Mouse (Mus musculus): ENCODE measurements around the gene 1700047I17Rik2. TPM values are rescaled to one million over a fixed set of nuclear protein-coding genes. Genes with fewer than 3 reads are reported as not detected.
"Not testable (repeated sequence)": the region's sequence is repeated elsewhere in the genome, so short reads cannot be mapped to it uniquely, and the experiment has no call there.

1700047I17Rik2 gene
- 0.75 TPM in 1 of 2 replicates, not detected in the other for polyA plus RNA-seq (2015; fragmentation: Nextera tagmentation; extraction: Ambion mirVana)

GRCm38 (mm10) chr12:55199306-55199705 lies at the start of gene 1700047I17Rik2:
Gene 1700047I17Rik2 (plus strand): TSS chr12:55199592.
- H3K4me1 ChIP-seq; H3K27ac ChIP-seq (replicated peaks); H3K27me3 ChIP-seq; H3K4me2 ChIP-seq (replicated peaks); H3K9ac ChIP-seq; H3K4me3 ChIP-seq (replicated peaks); H3K9me3 ChIP-seq (replicated peaks); H3K36me3 ChIP-seq: not testable (repeated sequence)
- ATAC-seq (ENCODE audit: insufficient number of reproducible peaks, low FRiP score, low TSS enrichment, low read depth) = peak; percentile 97
- no CpG with 5 or more reads among the region's 40 CpGs for whole genome bisulfite sequencing

GRCm38 (mm10) chr12:55154559-55155448 lies 44.6 kb upstream of the 1700047I17Rik2 start, which contains the start of gene Srp54b:
Gene Srp54b (plus strand): TSS chr12:55155104.
- WGBS = no CpG with 5 or more reads among the region's 57 CpGs
- not testable (repeated sequence) for H3K4me2 ChIP-seq (replicated peaks); H3K36me3 ChIP-seq; H3K27me3 ChIP-seq; H3K9me3 ChIP-seq (replicated peaks); H3K4me1 ChIP-seq; H3K9ac ChIP-seq; H3K27ac ChIP-seq (replicated peaks)
- peak; percentile 97 for ATAC-seq (ENCODE audit: insufficient number of reproducible peaks, low FRiP score, low TSS enrichment, low read depth)
- peak within 1 kb of the TSS; percentile 31 for H3K4me3 ChIP-seq (replicated peaks)

GRCm38 (mm10) chr12:55155449-55155783 lies 44.0 kb upstream of the 1700047I17Rik2 start:
- H3K9me3 ChIP-seq (replicated peaks); H3K4me2 ChIP-seq (replicated peaks); H3K4me1 ChIP-seq; H3K36me3 ChIP-seq; H3K9ac ChIP-seq; H3K27me3 ChIP-seq; H3K27ac ChIP-seq (replicated peaks): not testable (repeated sequence)
- 0% methylated on average over 10 of the region's 24 CpGs for WGBS
- peak; percentile 31 for ATAC-seq (ENCODE audit: insufficient number of reproducible peaks, low FRiP score, low TSS enrichment, low read depth)
- H3K4me3 ChIP-seq (replicated peaks) = peak overlapping the region; percentile 31

- not testable (repeated sequence) for H3K4me1 ChIP-seq; H3K27ac ChIP-seq (replicated peaks); H3K4me2 ChIP-seq (replicated peaks); ATAC-seq (ENCODE audit: insufficient number of reproducible peaks, low FRiP score, low TSS enrichment, low read depth); H3K9ac ChIP-seq; H3K36me3 ChIP-seq; H3K27me3 ChIP-seq; H3K9me3 ChIP-seq (replicated peaks); H3K4me3 ChIP-seq (replicated peaks)
- no CpG with 5 or more reads among the region's 7 CpGs for WGBS
These were observed 32.3 kb upstream of the 1700047I17Rik2 start for GRCm38 (mm10) chr12:55167034-55167557.

GRCm38 (mm10) chr12:55187686-55188085 lies 11.7 kb upstream of the 1700047I17Rik2 start:
- not testable (repeated sequence) for H3K36me3 ChIP-seq; H3K27me3 ChIP-seq; H3K4me2 ChIP-seq (replicated peaks); H3K27ac ChIP-seq (replicated peaks); H3K9ac ChIP-seq; H3K9me3 ChIP-seq (replicated peaks); H3K4me1 ChIP-seq; H3K4me3 ChIP-seq (replicated peaks); ATAC-seq (ENCODE audit: insufficient number of reproducible peaks, low FRiP score, low TSS enrichment, low read depth)
- no CpG with 5 or more reads among the region's 8 CpGs for WGBS

- H3K4me1 ChIP-seq; H3K27me3 ChIP-seq; H3K4me3 ChIP-seq (replicated peaks); H3K27ac ChIP-seq (replicated peaks); ATAC-seq (ENCODE audit: insufficient number of reproducible peaks, low FRiP score, low TSS enrichment, low read depth); H3K9me3 ChIP-seq (replicated peaks); H3K9ac ChIP-seq; H3K4me2 ChIP-seq (replicated peaks); H3K36me3 ChIP-seq: not testable (repeated sequence)
- no CpG with 5 or more reads among the region's 5 CpGs for WGBS
These were observed 10.3 kb upstream of the 1700047I17Rik2 start for GRCm38 (mm10) chr12:55189127-55189526.

- not testable (repeated sequence) for H3K36me3 ChIP-seq; H3K9ac ChIP-seq; H3K27me3 ChIP-seq; H3K4me3 ChIP-seq (replicated peaks); H3K4me2 ChIP-seq (replicated peaks); H3K27ac ChIP-seq (replicated peaks); H3K4me1 ChIP-seq; H3K9me3 ChIP-seq (replicated peaks)
- peak; percentile 36; the same call in 1 of the 2 replicates for ATAC-seq (ENCODE audit: insufficient number of reproducible peaks, low FRiP score, low TSS enrichment, low read depth)
- whole genome bisulfite sequencing = no CpG with 5 or more reads among the region's 18 CpGs
These were observed 407 bp downstream of the 1700047I17Rik2 start for GRCm38 (mm10) chr12:55199799-55200198.

GRCm38 (mm10) chr12:55212944-55213343 lies 13.6 kb downstream of the 1700047I17Rik2 start:
- H3K9me3 ChIP-seq (replicated peaks); ATAC-seq (ENCODE audit: insufficient number of reproducible peaks, low FRiP score, low TSS enrichment, low read depth); H3K27me3 ChIP-seq; H3K27ac ChIP-seq (replicated peaks); H3K36me3 ChIP-seq; H3K4me1 ChIP-seq; H3K4me3 ChIP-seq (replicated peaks); H3K9ac ChIP-seq; H3K4me2 ChIP-seq (replicated peaks): not testable (repeated sequence)
- WGBS = no CpG with 5 or more reads among the region's 6 CpGs

- peak within 1 kb of the TSS; percentile 38 for H3K4me3 ChIP-seq (replicated peaks)
- not testable (repeated sequence) for H3K27me3 ChIP-seq; H3K4me2 ChIP-seq (replicated peaks); H3K9me3 ChIP-seq (replicated peaks); H3K9ac ChIP-seq; H3K27ac ChIP-seq (replicated peaks); H3K36me3 ChIP-seq; H3K4me1 ChIP-seq
- no CpG with 5 or more reads among the region's 57 CpGs for WGBS
- ATAC-seq (ENCODE audit: insufficient number of reproducible peaks, low FRiP score, low TSS enrichment, low read depth) = peak; percentile 98
These were observed 30.5 kb downstream of the 1700047I17Rik2 start, which contains the start of gene Srp54c for GRCm38 (mm10) chr12:55229626-55230519. Gene Srp54c (plus strand): TSS chr12:55230168.

GRCm38 (mm10) chr12:55230520-55230861 lies 31.1 kb downstream of the 1700047I17Rik2 start:
- H3K9ac ChIP-seq; H3K4me2 ChIP-seq (replicated peaks); H3K9me3 ChIP-seq (replicated peaks); H3K27ac ChIP-seq (replicated peaks); H3K36me3 ChIP-seq; H3K4me1 ChIP-seq; H3K27me3 ChIP-seq: not testable (repeated sequence)
- WGBS = 0% methylated on average over 11 of the region's 25 CpGs
- peak overlapping the region; percentile 38 for H3K4me3 ChIP-seq (replicated peaks)
- ATAC-seq (ENCODE audit: insufficient number of reproducible peaks, low FRiP score, low TSS enrichment, low read depth) = peak; percentile 43

GRCm38 (mm10) chr12:55242243-55242642 lies 42.9 kb downstream of the 1700047I17Rik2 start:
- not testable (repeated sequence) for H3K27me3 ChIP-seq; H3K4me3 ChIP-seq (replicated peaks); H3K4me1 ChIP-seq; ATAC-seq (ENCODE audit: insufficient number of reproducible peaks, low FRiP score, low TSS enrichment, low read depth); H3K36me3 ChIP-seq; H3K9ac ChIP-seq; H3K9me3 ChIP-seq (replicated peaks); H3K4me2 ChIP-seq (replicated peaks); H3K27ac ChIP-seq (replicated peaks)
- no CpG with 5 or more reads among the region's 8 CpGs for WGBS

Measured in embryonic facial prominence, embryonic 15.5 days (tissue).